Mouse (Mus musculus): ENCODE measurements around the gene Arid2.
"Not testable (repeated sequence)": the region's sequence is repeated elsewhere in the genome, so short reads cannot be mapped to it uniquely, and the experiment has no call there.

Gene Arid2

GRCm38 (mm10) chr15:96285323-96286014, 1.8 kb upstream of the Arid2 start:
- in situ Hi-C loops (cut with MboI): loop anchor here (10.0 to 25.0 kb wide), 2 partner anchors 321 to 498 kb away; partner anchors contain the start of gene Ano6

- in situ Hi-C loops (cut with MboI): loop anchor here (10.0 to 25.0 kb wide), 2 partner anchors 321 to 499 kb away; partner anchors contain the start of gene Ano6
Measured at GRCm38 (mm10) chr15:96286015-96286934, 1.0 kb upstream of the Arid2 start.

GRCm38 (mm10) chr15:96286935-96287292, 404 bp upstream of the Arid2 start:
- in situ Hi-C loops (cut with MboI): loop anchor here (10.0 to 25.0 kb wide), 2 partner anchors 322 to 500 kb away; partner anchors contain the start of gene Ano6

GRCm38 (mm10) chr15:96287976-96288835, 888 bp downstream of the Arid2 start:
- in situ Hi-C loops (cut with MboI): loop anchor here (10.0 to 25.0 kb wide), 2 partner anchors 323 to 501 kb away; partner anchors contain the start of gene Ano6

GRCm38 (mm10) chr15:96288836-96289390, 1.6 kb downstream of the Arid2 start:
- in situ Hi-C loops (cut with MboI): loop anchor here (10.0 to 25.0 kb wide), 2 partner anchors 324 to 502 kb away; partner anchors contain the start of gene Ano6

GRCm38 (mm10) chr15:96290001-96290400, 2.7 kb downstream of the Arid2 start:
- in situ Hi-C loops (cut with MboI): loop anchor here (25.0 kb wide), 1 partner anchor 503 kb away; the partner anchor contains the start of gene Ano6

GRCm38 (mm10) chr15:96293444-96293843, 6.1 kb downstream of the Arid2 start:
- in situ Hi-C loops (cut with MboI): loop anchor here (25.0 kb wide), 1 partner anchor 506 kb away; the partner anchor contains the start of gene Ano6

- in situ Hi-C loops (cut with MboI): loop anchor here (25.0 kb wide), 1 partner anchor 510 kb away; the partner anchor contains the start of gene Ano6
Measured at GRCm38 (mm10) chr15:96297078-96297590, 9.8 kb downstream of the Arid2 start.

- in situ Hi-C loops (cut with MboI): loop anchor here (25.0 kb wide), 1 partner anchor 510 kb away; the partner anchor contains the start of gene Ano6
Measured at GRCm38 (mm10) chr15:96297623-96298188, 10.4 kb downstream of the Arid2 start.

- in situ Hi-C loops (cut with MboI): no loop called here
Measured at GRCm38 (mm10) chr15:96309310-96309709, 22.0 kb downstream of the Arid2 start.

GRCm38 (mm10) chr15:96312902-96313301, 25.6 kb downstream of the Arid2 start:
- in situ Hi-C loops (cut with MboI): no loop called here

GRCm38 (mm10) chr15:96315664-96316063, 28.3 kb downstream of the Arid2 start:
- in situ Hi-C loops (cut with MboI): no loop called here

- in situ Hi-C loops (cut with MboI): no loop called here
Measured at GRCm38 (mm10) chr15:96319335-96319734, 32.0 kb downstream of the Arid2 start.

- in situ Hi-C loops (cut with MboI): no loop called here
Measured at GRCm38 (mm10) chr15:96325726-96326328, 38.5 kb downstream of the Arid2 start.

- in situ Hi-C loops (cut with MboI): not testable (repeated sequence)
Measured at GRCm38 (mm10) chr15:96328722-96329121, 41.4 kb downstream of the Arid2 start.

GRCm38 (mm10) chr15:96330536-96330935, 43.2 kb downstream of the Arid2 start:
- in situ Hi-C loops (cut with MboI): no loop called here

- in situ Hi-C loops (cut with MboI): no loop called here
Measured at GRCm38 (mm10) chr15:96332468-96333213, 45.3 kb downstream of the Arid2 start.

GRCm38 (mm10) chr15:96333350-96333749, 46.0 kb downstream of the Arid2 start:
- in situ Hi-C loops (cut with MboI): no loop called here

GRCm38 (mm10) chr15:96340924-96341323, 53.6 kb downstream of the Arid2 start:
- in situ Hi-C loops (cut with MboI): no loop called here
